Mouse (Mus musculus) heart, adult 2 months (tissue): ENCODE measurements around the gene Nenf.
A peak's percentile ranks its signal among the peaks of the same experiment; 100 is the strongest.

ENCODE experiments used
- CTCF ChIP-seq: fragments of 200-600 bp; IDR thresholded peaks from 2 replicates; pipeline ENCODE4 v1.8.1; 2022; ENCODE audit warnings: antibody characterized with exemption, mild to moderate bottlenecking, moderate library complexity
- POLR2A ChIP-seq: fragments of 200-500 bp; IDR thresholded peaks from 2 replicates; pipeline ENCODE4 v1.6.1; 2011; ENCODE audit warnings: mild to moderate bottlenecking, low read depth, low read length, control low read depth; ENCODE audit not compliant: insufficient read depth

- TF ChIP-seq POLR2A (no peak; the same call in 1 of the 2 replicates), CTCF (peak; percentile 65)
Measured at GRCm38 (mm10) chr1:191317591-191318196, at the start of gene Nenf.
